Mouse (Mus musculus) C2C12 (cell line): ENCODE data around the gene Ccdc125. TPM values are rescaled to one million over a fixed set of nuclear protein-coding genes. Genes with fewer than 3 reads are reported as not detected.

Experiments used
- H3K27me3 ChIP-seq: one replicate; pipeline ENCODE4 v1.6.1; 2011; ENCODE audit not compliant: control insufficient read depth, insufficient read depth, insufficient read length
- H3K36me3 ChIP-seq: one replicate; pipeline ENCODE4 v1.6.1; 2011; ENCODE audit not compliant: control insufficient read depth, insufficient read depth
- H3K4me3 ChIP-seq: one replicate; pipeline ENCODE4 v1.5.1; 2011; ENCODE audit warnings: mild to moderate bottlenecking, control low read depth; ENCODE audit not compliant: poor library complexity, insufficient read depth, severe bottlenecking
- H3K79me2 ChIP-seq: one replicate; pipeline ENCODE4 v1.6.1; 2011; ENCODE audit not compliant: control insufficient read depth, insufficient read depth
- H3K79me3 ChIP-seq: one replicate; pipeline ENCODE4 v1.6.1; 2011; ENCODE audit warnings: low read depth, control low read depth
- H3ac ChIP-seq: one replicate; pipeline ENCODE3; 2011; ENCODE audit warnings: low read depth; ENCODE audit not compliant: control insufficient read depth, insufficient read length
- CEBPB ChIP-seq: IDR thresholded peaks from one replicate; pipeline ENCODE4 v1.6.1; 2011; ENCODE audit warnings: low read depth, mild to moderate bottlenecking, control low read depth, moderate library complexity
- CTCF ChIP-seq: IDR thresholded peaks from one replicate; pipeline ENCODE4 v1.5.1; 2011; ENCODE audit not compliant: control insufficient read depth, insufficient read depth, insufficient read length
- FOSL1 ChIP-seq: IDR thresholded peaks from one replicate; pipeline ENCODE4 v1.8.0; 2011; ENCODE audit warnings: mild to moderate bottlenecking, low read length; ENCODE audit not compliant: poor library complexity, insufficient read depth, severe bottlenecking
- MAX ChIP-seq: IDR thresholded peaks from one replicate; pipeline ENCODE4 v1.6.1; 2011; ENCODE audit warnings: mild to moderate bottlenecking, control low read depth
- MYOD1 ChIP-seq: IDR thresholded peaks from one replicate; pipeline ENCODE4 v1.6.1; 2011; ENCODE audit warnings: low read depth; ENCODE audit not compliant: control insufficient read depth, insufficient read length
- MYOG ChIP-seq: IDR thresholded peaks from one replicate; pipeline ENCODE4 v1.6.1; 2011; ENCODE audit not compliant: control insufficient read depth, insufficient read length; ENCODE audit errors: extremely low read depth
- USF1 ChIP-seq: IDR thresholded peaks from one replicate; pipeline ENCODE4 v1.6.1; 2011; ENCODE audit warnings: low read depth, mild to moderate bottlenecking, control low read depth, moderate library complexity
- long read RNA-seq, 2 experiments: library from polyadenylated mRNA; unstranded; transcript quantifications; one replicate each; pipeline ENCODE4 v2.0.0; 2019 to 2020
- polyA plus RNA-seq: library from polyadenylated mRNA; unstranded; fragments of >200 nt; fragmentation: generic; extraction: Trizol; gene quantifications from one replicate; pipeline ENCODE4 v1.2.1, GENCODE M21; 2012; ENCODE audit warnings: missing spikeins

The Ccdc125 gene
- polyA plus RNA-seq, result 0.01 TPM
- long read RNA-seq, experiment 1, result 0 reads
- long read RNA-seq, experiment 2, result 0 reads

GRCm38 (mm10) chr13:100669291-100670022 is at the start of gene Ccdc125:
Gene Ccdc125 (plus strand): TSS chr13:100669717.
- Histone ChIP-seq H3K79me2 (no peaks in the 10 kb centered on the region), H3K4me3 (no peak within 1 kb of the TSS), H3K27me3 (no peaks in the 10 kb centered on the region), H3K36me3 (peaks cover 19% of the 10 kb centered on the region), H3K79me3 (no peaks in the 10 kb centered on the region), H3ac (no peak within 1 kb of the TSS)
- no peak for TF ChIP-seq MYOG
- no peak for TF ChIP-seq MAX
- no peak for TF ChIP-seq CEBPB
- no peak for TF ChIP-seq CTCF
- TF ChIP-seq USF1, result no peak
- TF ChIP-seq MYOD1, result no peak
- no peak for TF ChIP-seq FOSL1

- Histone ChIP-seq H3ac (no peak overlapping the region), H3K79me2 (no peaks in the 10 kb centered on the region), H3K27me3 (no peaks in the 10 kb centered on the region), H3K79me3 (no peaks in the 10 kb centered on the region), H3K36me3 (peaks cover 70% of the 10 kb centered on the region), H3K4me3 (no peak overlapping the region)
- TF ChIP-seq CEBPB, result no peak
- TF ChIP-seq USF1, result no peak
- no peak for TF ChIP-seq MYOG
- no peak for TF ChIP-seq CTCF
- no peak for TF ChIP-seq MAX
- no peak for TF ChIP-seq MYOD1
- no peak for TF ChIP-seq FOSL1
These were observed 47.3 kb upstream of the Ccdc125 start for GRCm38 (mm10) chr13:100622241-100622640.

GRCm38 (mm10) chr13:100634106-100634691 is 35.3 kb upstream of the Ccdc125 start:
- H3K79me2 ChIP-seq, result no peaks in the 10 kb centered on the region
- H3K4me3 ChIP-seq, result no peak overlapping the region
- no peak for TF ChIP-seq MAX
- TF ChIP-seq CEBPB, result no peak
- no peak for TF ChIP-seq USF1
- no peak for TF ChIP-seq FOSL1
- TF ChIP-seq CTCF, result no peak
- no peak for TF ChIP-seq MYOD1
- no peak for TF ChIP-seq MYOG
- H3K79me3 ChIP-seq, result no peaks in the 10 kb centered on the region
- no peak overlapping the region for H3ac ChIP-seq
- peaks cover 70% of the 10 kb centered on the region for H3K36me3 ChIP-seq
- no peaks in the 10 kb centered on the region for H3K27me3 ChIP-seq

- Histone ChIP-seq H3K27me3 (no peaks in the 10 kb centered on the region), H3K36me3 (peaks cover 86% of the 10 kb centered on the region), H3K79me2 (no peaks in the 10 kb centered on the region), H3K4me3 (no peak overlapping the region), H3K79me3 (no peaks in the 10 kb centered on the region), H3ac (no peak overlapping the region)
- TF ChIP-seq MAX (no peak), FOSL1 (no peak), MYOG (no peak), MYOD1 (no peak), CEBPB (no peak), USF1 (no peak), CTCF (no peak)
These were observed 26.9 kb upstream of the Ccdc125 start for GRCm38 (mm10) chr13:100642471-100643209.

GRCm38 (mm10) chr13:100648223-100648622 is 21.3 kb upstream of the Ccdc125 start:
- Histone ChIP-seq H3K79me3 (peaks cover 24% of the 10 kb centered on the region), H3K27me3 (no peaks in the 10 kb centered on the region), H3K36me3 (peaks cover 51% of the 10 kb centered on the region), H3K79me2 (peaks cover 42% of the 10 kb centered on the region), H3ac (no peak overlapping the region), H3K4me3 (no peak overlapping the region)
- TF ChIP-seq FOSL1, result no peak
- TF ChIP-seq MAX, result no peak
- TF ChIP-seq MYOG, result no peak
- no peak for TF ChIP-seq CTCF
- no peak for TF ChIP-seq CEBPB
